Mouse (Mus musculus) liver, adult 2 months (tissue): ENCODE measurements around the gene Wdr86. TPM values are rescaled to one million over a fixed set of nuclear protein-coding genes. Genes with fewer than 3 reads are reported as not detected.

Experiments used
- DNase-seq: peaks from one replicate; pipeline ENCODE4 v3.0.0-alpha.2; 2011; ENCODE audit warnings: low read depth, low spot score; ENCODE audit errors: extremely low read depth
- H3K27ac ChIP-seq: fragments of 200-500 bp; replicated peaks from 2 replicates; pipeline ENCODE4 v1.5.1; 2012; ENCODE audit warnings: low read depth, mild to moderate bottlenecking, control low read depth, inconsistent platforms, low read length; ENCODE audit not compliant: insufficient read depth
- H3K27me3 ChIP-seq: fragments of 200-500 bp; 2 replicates; pipeline ENCODE4 v1.6.1; 2012; ENCODE audit warnings: mild to moderate bottlenecking, moderate library complexity, low read length, inconsistent platforms; ENCODE audit not compliant: control insufficient read depth, insufficient read depth
- H3K36me3 ChIP-seq: fragments of 200-500 bp; 2 replicates; pipeline ENCODE4 v1.6.1; 2012; ENCODE audit warnings: low read length, inconsistent platforms; ENCODE audit not compliant: control insufficient read depth, insufficient read depth
- H3K4me1 ChIP-seq: fragments of 200-500 bp; 2 replicates; pipeline ENCODE4 v1.6.1; 2011; ENCODE audit warnings: low read length; ENCODE audit not compliant: control insufficient read depth, insufficient read depth
- H3K4me3 ChIP-seq: fragments of 200-500 bp; 2 replicates; pipeline ENCODE4 v1.5.1; 2011; ENCODE audit warnings: low read depth, mild to moderate bottlenecking, control low read depth, low read length, moderate library complexity; ENCODE audit not compliant: insufficient read depth
- H3K79me2 ChIP-seq: fragments of 200-500 bp; 2 replicates; pipeline ENCODE4 v1.6.1; 2012; ENCODE audit warnings: inconsistent platforms, mild to moderate bottlenecking, low read length, moderate library complexity; ENCODE audit not compliant: control insufficient read depth, insufficient read depth
- H3K9ac ChIP-seq: fragments of 200-500 bp; 2 replicates; pipeline ENCODE4 v1.6.1; 2012; ENCODE audit warnings: low read depth, mild to moderate bottlenecking, control low read depth, inconsistent platforms, low read length
- CTCF ChIP-seq: fragments of 200-500 bp; IDR thresholded peaks from 2 replicates; pipeline ENCODE4 v1.5.1; 2011; ENCODE audit warnings: low read depth, low read length, control low read depth
- POLR2A ChIP-seq: fragments of 200-500 bp; IDR thresholded peaks from 2 replicates; pipeline ENCODE4 v1.6.1; 2011; ENCODE audit warnings: low read length, control low read depth; ENCODE audit not compliant: insufficient read depth; ENCODE audit errors: extremely low read depth
- WGBS: fragments of 180-500 bp; shearing (Covaris S2); methylation state at CpG from one replicate; pipeline ENCODE4 v1.1.7; 2018; 5-methylcytosine and 5-hydroxymethylcytosine counted together
- polyA plus RNA-seq: library from polyadenylated mRNA; depleted of rRNA; stranded (reverse); fragments of >200 nt; gene quantifications from 2 replicates; pipeline ENCODE4 v1.2.3, GENCODE M21; 2012
- total RNA-seq: library from RNA; depleted of rRNA; stranded (reverse); fragments of >200 nt; gene quantifications from 2 replicates; pipeline ENCODE4 v1.2.3, GENCODE M21; 2014

Wdr86 gene
- total and polyA plus RNA-seq, 2 experiments = 0.28 to 1.0 TPM

GRCm38 (mm10) chr5:24737595-24737994 lies 7.1 kb upstream of the Wdr86 start:
- no peaks in the 10 kb centered on the region for H3K36me3 ChIP-seq
- no peak overlapping the region for H3K27ac ChIP-seq
- DNase-seq = no peak
- H3K79me2 ChIP-seq = no peaks in the 10 kb centered on the region
- H3K4me3 ChIP-seq = no peak overlapping the region
- no peak overlapping the region for H3K9ac ChIP-seq
- no peaks in the 10 kb centered on the region for H3K4me1 ChIP-seq
- no peak for TF ChIP-seq CTCF
- no peak for TF ChIP-seq POLR2A
- WGBS = 95% methylated on average over 10 of the region's 10 CpGs
- no peaks in the 10 kb centered on the region for H3K27me3 ChIP-seq

GRCm38 (mm10) chr5:24733771-24734426 lies 3.4 kb upstream of the Wdr86 start:
- no peak for DNase-seq
- TF ChIP-seq CTCF (no peak), POLR2A (no peak)
- Histone ChIP-seq H3K36me3 (no peaks in the 10 kb centered on the region), H3K27me3 (peaks cover 11% of the 10 kb centered on the region; the same call in 1 of the 2 replicates), H3K4me3 (no peak overlapping the region), H3K9ac (no peak overlapping the region), H3K79me2 (no peaks in the 10 kb centered on the region), H3K4me1 (no peaks in the 10 kb centered on the region), H3K27ac (no peak overlapping the region)
- 58% methylated on average over 7 of the region's 7 CpGs for WGBS

- no peak for DNase-seq
- WGBS = 25% methylated on average over 8 of the region's 8 CpGs
Observed at GRCm38 (mm10) chr5:24733134-24733533, 2.6 kb upstream of the Wdr86 start.

GRCm38 (mm10) chr5:24730986-24731385 lies 459 bp upstream of the Wdr86 start:
- TF ChIP-seq CTCF (no peak), POLR2A (no peak)
- WGBS = 7% methylated on average over 15 of the region's 15 CpGs
- Histone ChIP-seq H3K79me2 (no peaks in the 10 kb centered on the region), H3K4me3 (peak overlapping the region; percentile 48; the same call in 1 of the 2 replicates), H3K27me3 (peaks cover 11% of the 10 kb centered on the region; the same call in 1 of the 2 replicates), H3K9ac (peak overlapping the region; percentile 12), H3K4me1 (no peaks in the 10 kb centered on the region), H3K36me3 (no peaks in the 10 kb centered on the region), H3K27ac (0 out of 2 replicates have a peak overlapping the region, but pooled peaks have one; percentile 1)
- no peak for DNase-seq

More at GRCm38 (mm10) chr5:24733134-24733533, 2.6 kb upstream of the Wdr86 start:
- no peaks in the 10 kb centered on the region for H3K36me3 ChIP-seq
- H3K9ac ChIP-seq = no peak overlapping the region
- TF ChIP-seq POLR2A = no peak
- TF ChIP-seq CTCF = no peak
- no peaks in the 10 kb centered on the region for H3K4me1 ChIP-seq
- H3K27me3 ChIP-seq = peaks cover 11% of the 10 kb centered on the region; the same call in 1 of the 2 replicates
- no peak overlapping the region for H3K4me3 ChIP-seq
- H3K27ac ChIP-seq = no peak overlapping the region
- no peaks in the 10 kb centered on the region for H3K79me2 ChIP-seq

- Histone ChIP-seq H3K36me3 (no peaks in the 10 kb centered on the region), H3K79me2 (no peaks in the 10 kb centered on the region), H3K27me3 (peaks cover 11% of the 10 kb centered on the region; the same call in 1 of the 2 replicates), H3K9ac (peak overlapping the region; percentile 34), H3K4me1 (no peaks in the 10 kb centered on the region), H3K27ac (no peak overlapping the region), H3K4me3 (peak overlapping the region; percentile 48)
- 3% methylated on average over 48 of the region's 49 CpGs for WGBS
- DNase-seq = no peak
- TF ChIP-seq POLR2A (no peak), CTCF (no peak)
Observed at GRCm38 (mm10) chr5:24729797-24730487, 585 bp downstream of the Wdr86 start.
